Mouse (Mus musculus) bone marrow, adult 2 months (tissue): ENCODE data around the gene Gng7.

Experiments
- CTCF ChIP-seq: fragments of 200-500 bp; IDR thresholded peaks from 2 replicates; pipeline ENCODE4 v1.5.1; 2011; ENCODE audit warnings: low read length, control low read depth; ENCODE audit not compliant: control insufficient read depth, insufficient read depth
- POLR2A ChIP-seq: fragments of 200-500 bp; IDR thresholded peaks from 2 replicates; pipeline ENCODE4 v1.6.1; 2011; ENCODE audit warnings: low read depth, mild to moderate bottlenecking, control low read depth, low read length, borderline replicate concordance; ENCODE audit not compliant: control insufficient read depth

DNA sequence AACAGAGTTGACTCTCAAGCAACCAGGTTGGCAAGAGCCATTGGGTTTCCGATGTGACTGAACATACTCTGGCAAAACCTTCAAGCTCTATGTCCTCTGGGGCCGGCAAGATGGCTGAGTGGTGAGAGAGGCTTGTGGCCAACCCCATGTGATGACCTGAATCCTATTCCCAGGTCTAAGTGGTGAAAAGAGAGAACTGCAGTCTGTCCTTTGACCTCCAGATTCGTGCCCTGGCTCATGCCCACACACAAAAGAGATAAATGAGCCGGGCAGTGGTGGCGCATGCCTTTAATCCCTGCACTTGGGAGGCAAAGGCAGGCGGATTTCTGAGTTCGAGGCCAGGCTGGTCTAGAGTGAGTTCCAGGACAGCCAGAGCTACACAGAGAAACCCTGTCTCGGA is 44.6 kb downstream of the Gng7 start:
- TF ChIP-seq CTCF (no peak), POLR2A (no peak)
